In genomic region chr7:34651381-34651780, GRCm38 (mm10) we compare ENCODE assay signal across 12 mouse cellular contexts. TPM values are rescaled to one million over a fixed set of nuclear protein-coding genes. Genes with fewer than 3 reads are reported as not detected.
DNase-seq lines count a peak whose midpoint lies in the region; ATAC-seq and TF ChIP-seq lines count a peak whose summit lies in the region.
"Had no signal": no experiment of that assay in that cellular context is flagged by ENCODE, and none has a peak within 500 bp of the region (broad histone marks: within the 10 kb centered on the region; RNA-seq: fewer than 3 reads in every experiment).

No protein-coding gene starts in this region.

- TF ChIP-seq EP300 in CH12.LX (IDR thresholded peaks at IDR 0.05; ENCODE audit: low read length), result no peak

- peaks cover 26% of the 10 kb centered on the region for H3K9me3 ChIP-seq in CH12.LX (replicated peaks; ENCODE audit: low read length)
- H3K9me3 ChIP-seq in embryonic facial prominence, embryonic 12.5 days, result no peaks in the 10 kb centered on the region
- H3K9me3 ChIP-seq in hindbrain, embryonic 11.5 days (ENCODE audit: control insufficient read depth, low read length), result no peaks in the 10 kb centered on the region
- H3K9me3 ChIP-seq in midbrain, embryonic 11.5 days (ENCODE audit: control insufficient read depth, low read length), result no peaks in the 10 kb centered on the region
- H3K9me3 ChIP-seq: heart, embryonic 12.5 days had no signal

- no peaks in the 10 kb centered on the region for H3K79me2 ChIP-seq in CH12.LX (replicated peaks; ENCODE audit: control insufficient read depth, extremely low read depth, insufficient read depth, poor library complexity, severe bottlenecking)

- in situ Hi-C loops in CH12.LX (cut with MboI; ENCODE audit: low pct_ligation_motif_present, low pct_unique_long_range_greater_than_20kb, low sequenced_read_pairs), result loop anchor here (25.0 kb wide), 2 partner anchors 139 to 389 kb away; partner anchors contain the start of gene Gm6096

- H3K27ac ChIP-seq in CH12.LX (ENCODE audit: insufficient read depth, low read depth), result peak overlapping the region; percentile 57
- peak overlapping the region; percentile 100 for H3K27ac ChIP-seq in embryonic facial prominence, embryonic 12.5 days
- no peak overlapping the region for H3K27ac ChIP-seq in hindbrain, embryonic 11.5 days (ENCODE audit: low read depth, low read length)
- H3K27ac ChIP-seq in midbrain, embryonic 11.5 days (ENCODE audit: low read depth, low read length), result no peak overlapping the region; the same call in 1 of the 2 replicates
- H3K27ac ChIP-seq: kidney, postnatal 0 days had no signal

- H3K36me3 ChIP-seq in CH12.LX (replicated peaks in 1 of 2; ENCODE audit: control insufficient read depth in 1 of 2, insufficient read depth in 1 of 2, low read length in 1 of 2), result peaks cover 26 to 45% of the 10 kb centered on the region in 2 experiments
- peaks cover 38% of the 10 kb centered on the region for H3K36me3 ChIP-seq in embryonic facial prominence, embryonic 12.5 days
- peaks cover 8% of the 10 kb centered on the region; the same call in 1 of the 2 replicates for H3K36me3 ChIP-seq in hindbrain, embryonic 11.5 days (ENCODE audit: control insufficient read depth, insufficient read depth, low read length)
- H3K36me3 ChIP-seq in midbrain, embryonic 11.5 days (ENCODE audit: control insufficient read depth, insufficient read depth, low read length), result peaks cover 17% of the 10 kb centered on the region

- no peak for ATAC-seq in embryonic facial prominence, embryonic 12.5 days (ENCODE audit: insufficient number of reproducible peaks, insufficient read depth, low FRiP score, low TSS enrichment)
- no peak for ATAC-seq in hindbrain, embryonic 11.5 days (ENCODE audit: low FRiP score)
- no peak for ATAC-seq in midbrain, embryonic 11.5 days (ENCODE audit: low FRiP score)

- WGBS in embryonic facial prominence, embryonic 12.5 days, result 14% methylated on average over 2 of the region's 2 CpGs
- WGBS in hindbrain, embryonic 11.5 days, result 48% methylated on average over 2 of the region's 2 CpGs
- WGBS in midbrain, embryonic 11.5 days, result 54% methylated on average over 2 of the region's 2 CpGs

- H3K9ac ChIP-seq in CH12.LX (ENCODE audit: insufficient read depth, low read depth), result no peak overlapping the region; the same call in 1 of the 2 replicates
- H3K9ac ChIP-seq in embryonic facial prominence, embryonic 12.5 days, result peak overlapping the region; percentile 95
- no peak overlapping the region for H3K9ac ChIP-seq in hindbrain, embryonic 11.5 days (ENCODE audit: low read depth, low read length)
- peak overlapping the region; percentile 16; the same call in 1 of the 2 replicates for H3K9ac ChIP-seq in midbrain, embryonic 11.5 days (ENCODE audit: low read length)
- H3K9ac ChIP-seq: heart, embryonic 12.5 days had no signal

- dilution Hi-C loops in CH12.LX (cut with MboI; ENCODE audit: extremely low pct_ligation_motif_present, extremely low pct_unique_long_range_greater_than_20kb, low sequenced_read_pairs), result no loop called here

- TF ChIP-seq POLR2A in CH12.LX (IDR thresholded peaks at IDR 0.05; ENCODE audit: low read depth, low read length), result no peak

- DNase-seq in CH12.LX (ENCODE audit: extremely low read depth), result no peak
- DNase-seq in hindbrain, embryonic 11.5 days (ENCODE audit: low spot score), result no peak
- DNase-seq in midbrain, embryonic 11.5 days (ENCODE audit: low spot score, missing footprints), result no peak
- DNase-seq in layer of hippocampus, adult 9-10 months (ENCODE audit: low spot score), result no peak
- no peak for DNase-seq in spleen, postnatal 4 days (ENCODE audit: low spot score in 2 of 2)
- DNase-seq in layer of hippocampus, postnatal 14 days (ENCODE audit: low spot score in 2 of 2), result no peak
- no peak for DNase-seq in thymus, postnatal 10 days (ENCODE audit: low spot score in 2 of 2)
- DNase-seq: lung, adult 2 months; right cerebral cortex, adult 18-20 months had no signal

- TF ChIP-seq CTCF in CH12.LX (conservative IDR thresholded peaks at IDR 0.05 in 1 of 2, IDR thresholded peaks at IDR 0.05 in 1 of 2; ENCODE audit: low read depth in 2 of 2, low read length in 2 of 2), result no peak

- peak overlapping the region; percentile 35 for H3K4me2 ChIP-seq in CH12.LX (ENCODE audit: insufficient read depth, low read depth, poor library complexity, severe bottlenecking)
- H3K4me2 ChIP-seq in embryonic facial prominence, embryonic 12.5 days (replicated peaks), result peak overlapping the region; percentile 82
- H3K4me2 ChIP-seq in hindbrain, embryonic 11.5 days (replicated peaks; ENCODE audit: low read depth, low read length), result peak overlapping the region; percentile 74; the same call in 1 of the 2 replicates
- peak overlapping the region; percentile 88 for H3K4me2 ChIP-seq in midbrain, embryonic 11.5 days

- H3K4me3 ChIP-seq in CH12.LX (replicated peaks in 1 of 3; ENCODE audit: low read depth in 2 of 3, low read length in 2 of 3, poor library complexity in 1 of 3), result peak overlapping the region in 1 of 3 experiments; percentile 73
- H3K4me3 ChIP-seq in embryonic facial prominence, embryonic 12.5 days, result peak overlapping the region; percentile 89
- H3K4me3 ChIP-seq in hindbrain, embryonic 11.5 days (ENCODE audit: low read depth, low read length), result peak overlapping the region; percentile 8; the same call in 1 of the 2 replicates
- H3K4me3 ChIP-seq in midbrain, embryonic 11.5 days (ENCODE audit: low read depth, low read length), result peak overlapping the region; percentile 10

- peaks cover 13 to 48% of the 10 kb centered on the region in 2 experiments for H3K4me1 ChIP-seq in CH12.LX (ENCODE audit: control insufficient read depth in 1 of 2, insufficient read depth in 2 of 2)
- peaks cover 22% of the 10 kb centered on the region for H3K4me1 ChIP-seq in embryonic facial prominence, embryonic 12.5 days
- peaks cover 6% of the 10 kb centered on the region; the same call in 1 of the 2 replicates for H3K4me1 ChIP-seq in hindbrain, embryonic 11.5 days (replicated peaks; ENCODE audit: control insufficient read depth, insufficient read depth, low read length)
- H3K4me1 ChIP-seq in midbrain, embryonic 11.5 days (ENCODE audit: control insufficient read depth, insufficient read depth, low read length), result peaks cover 21% of the 10 kb centered on the region

- TF ChIP-seq RAD21 in CH12.LX (IDR thresholded peaks at IDR 0.05; ENCODE audit: low read depth, low read length), result no peak

- H3K27me3 ChIP-seq in CH12.LX (replicated peaks), result no peaks in the 10 kb centered on the region
- H3K27me3 ChIP-seq in embryonic facial prominence, embryonic 12.5 days, result no peaks in the 10 kb centered on the region
- no peaks in the 10 kb centered on the region; the same call in 1 of the 2 replicates for H3K27me3 ChIP-seq in hindbrain, embryonic 11.5 days (ENCODE audit: control insufficient read depth, insufficient read depth, low read length)
- no peaks in the 10 kb centered on the region for H3K27me3 ChIP-seq in midbrain, embryonic 11.5 days (ENCODE audit: control insufficient read depth, insufficient read depth, low read length)
- H3K27me3 ChIP-seq: heart, embryonic 12.5 days had no signal

TF ChIP-seq in CH12.LX, 34 proteins besides CTCF, POLR2A, EP300 and RAD21:
- TF ChIP-seq ZKSCAN1 (IDR thresholded peaks at IDR 0.05; ENCODE audit: borderline replicate concordance, low read depth, low read length) (no peak), ZNF384 (IDR thresholded peaks at IDR 0.05; ENCODE audit: low read depth, low read length) (no peak), ELF1 (IDR thresholded peaks at IDR 0.05; ENCODE audit: low read depth, low read length) (no peak), USF1 (IDR thresholded peaks at IDR 0.05; ENCODE audit: low read depth, low read length) (no peak), ETS1 (conservative IDR thresholded peaks at IDR 0.05; ENCODE audit: low read depth, low read length) (no peak; the same call in 1 of the 2 replicates), USF2 (conservative IDR thresholded peaks at IDR 0.05; ENCODE audit: low read depth, low read length) (no peak), MYC (IDR thresholded peaks at IDR 0.05; ENCODE audit: low read depth, low read length) (no peak), MAFK (IDR thresholded peaks at IDR 0.05; ENCODE audit: insufficient replicate concordance, low read length) (no peak), KAT2A (IDR thresholded peaks at IDR 0.05; ENCODE audit: insufficient replicate concordance, low read length) (no peak), JUND (conservative IDR thresholded peaks at IDR 0.05; ENCODE audit: low read depth, low read length) (no peak), UBTF (IDR thresholded peaks at IDR 0.05; ENCODE audit: low read depth, low read length) (no peak), HCFC1 (IDR thresholded peaks at IDR 0.05; ENCODE audit: low read depth, low read length) (no peak), ZC3H11A (IDR thresholded peaks at IDR 0.05; ENCODE audit: low read depth, low read length) (no peak)

RNA-seq across cellular contexts. Expression of gene Kctd15, which starts 5.2 kb away (rescaled TPM):
- total RNA-seq in CH12.LX (2012; rRNA removed) (16.4 and 21.6 TPM in 2 replicates), CH12.LX (2014; rRNA removed) (20.4 and 24.0 TPM in 2 replicates)
- polyA plus RNA-seq in CH12.LX (2012; ENCODE audit: insufficient read length, low read depth), result 34.9 and 39.0 TPM in 2 replicates
- polyA plus RNA-seq in embryonic facial prominence, embryonic 12.5 days (2016; fragmentation: Nextera tagmentation; extraction: Ambion mirVana), result 54.5 and 61.6 TPM in 2 replicates
- 12.2 and 17.0 TPM in 2 replicates for polyA plus RNA-seq in hindbrain, embryonic 11.5 days (2014; fragmentation: Nextera tagmentation; extraction: Ambion mirVana)
- polyA plus RNA-seq in midbrain, embryonic 11.5 days (2014; fragmentation: Nextera tagmentation; extraction: Ambion mirVana), result 13.6 and 15.9 TPM in 2 replicates
- 10 to 100 TPM; 15.9 to 16.4 TPM for total RNA-seq in layer of hippocampus, postnatal 14 days (2021)

Comparison
In these comparisons a context has a peak if more than half of its experiments do, and no peak if none do; other contexts are left out.
1. H3K27ac ChIP-seq: peak in CH12.LX (single experiment) and embryonic facial prominence, embryonic 12.5 days (single experiment); none in hindbrain, embryonic 11.5 days (single experiment) and midbrain, embryonic 11.5 days (single experiment).
2. H3K4me2 ChIP-seq: peak in every context shown above with its lines; median percentile 88 in midbrain, embryonic 11.5 days; 82 in embryonic facial prominence, embryonic 12.5 days; 74 in hindbrain, embryonic 11.5 days; 35 in CH12.LX.
3. H3K9ac ChIP-seq: peak in embryonic facial prominence, embryonic 12.5 days (single experiment) and midbrain, embryonic 11.5 days (single experiment); none in CH12.LX (single experiment) and hindbrain, embryonic 11.5 days (single experiment).